Mouse (Mus musculus): ENCODE data around the gene Hhat. TPM values are rescaled to one million over a fixed set of nuclear protein-coding genes. Genes with fewer than 3 reads are reported as not detected.

The Hhat gene
- polyA plus RNA-seq, 1 experiment from 2014 or later: 3.6 TPM

- TF ChIP-seq EP300 (optimal IDR thresholded peaks at IDR 0.05) (no peak), CTCF (IDR thresholded peaks at IDR 0.05; ENCODE audit: low read depth) (no peak)
- H3K4me3 ChIP-seq (ENCODE audit: low read depth, low read length): no peak overlapping the region
- no peak for ATAC-seq (ENCODE audit: low FRiP score, low TSS enrichment)
These were observed 7.8 kb downstream of the Hhat start for GRCm38 (mm10) chr1:192762946-192763933.

GRCm38 (mm10) chr1:192756674-192757073, 14.3 kb downstream of the Hhat start:
- no peak overlapping the region for H3K27ac ChIP-seq (replicated peaks)
- DNase-seq (ENCODE audit: low spot score) (no peak), ATAC-seq (ENCODE audit: low FRiP score, low TSS enrichment) (no peak)
- H3K4me1 ChIP-seq (replicated peaks; ENCODE audit: control insufficient read depth, insufficient read depth): no peaks in the 10 kb centered on the region
- H3K4me2 ChIP-seq (replicated peaks; ENCODE audit: low read depth): no peak overlapping the region
- no peaks in the 10 kb centered on the region for H3K36me3 ChIP-seq (ENCODE audit: control insufficient read depth, insufficient read depth, low read length)
- TF ChIP-seq EP300 (optimal IDR thresholded peaks at IDR 0.05): no peak
- no peak for TF ChIP-seq CTCF (IDR thresholded peaks at IDR 0.05; ENCODE audit: low read depth)
- WGBS: 85% methylated on average over 7 of the region's 7 CpGs
- no peaks in the 10 kb centered on the region for H3K27me3 ChIP-seq (ENCODE audit: control insufficient read depth, insufficient read depth, low read length)
- no peak overlapping the region for H3K9ac ChIP-seq (ENCODE audit: low read length)
- H3K4me3 ChIP-seq (ENCODE audit: low read depth, low read length): no peak overlapping the region
- H3K9me3 ChIP-seq (ENCODE audit: control insufficient read depth, low read length): no peaks in the 10 kb centered on the region

More at GRCm38 (mm10) chr1:192762946-192763933, 7.8 kb downstream of the Hhat start:
- no peaks in the 10 kb centered on the region for H3K9me3 ChIP-seq (ENCODE audit: control insufficient read depth, low read length)
- no peaks in the 10 kb centered on the region for H3K36me3 ChIP-seq (ENCODE audit: control insufficient read depth, insufficient read depth, low read length)
- H3K27me3 ChIP-seq (ENCODE audit: control insufficient read depth, insufficient read depth, low read length): no peaks in the 10 kb centered on the region
- H3K4me2 ChIP-seq (replicated peaks; ENCODE audit: low read depth): no peak overlapping the region
- H3K27ac ChIP-seq (replicated peaks): no peak overlapping the region
- WGBS: 56% methylated on average over 7 of the region's 7 CpGs
- H3K9ac ChIP-seq (ENCODE audit: low read length): no peak overlapping the region
- H3K4me1 ChIP-seq (replicated peaks; ENCODE audit: control insufficient read depth, insufficient read depth): no peaks in the 10 kb centered on the region
- no peak for DNase-seq (ENCODE audit: low spot score)

- no peaks in the 10 kb centered on the region for H3K9me3 ChIP-seq (ENCODE audit: control insufficient read depth, low read length)
- H3K27me3 ChIP-seq (ENCODE audit: control insufficient read depth, insufficient read depth, low read length): no peaks in the 10 kb centered on the region
- H3K36me3 ChIP-seq (ENCODE audit: control insufficient read depth, insufficient read depth, low read length): no peaks in the 10 kb centered on the region
- no peaks in the 10 kb centered on the region for H3K4me1 ChIP-seq (replicated peaks; ENCODE audit: control insufficient read depth, insufficient read depth)
- no peak for DNase-seq (ENCODE audit: low spot score)
- ATAC-seq (ENCODE audit: low FRiP score, low TSS enrichment): no peak
- H3K27ac ChIP-seq (replicated peaks): no peak overlapping the region
- no peak overlapping the region for H3K9ac ChIP-seq (ENCODE audit: low read length)
- TF ChIP-seq CTCF (IDR thresholded peaks at IDR 0.05; ENCODE audit: low read depth) (no peak), EP300 (optimal IDR thresholded peaks at IDR 0.05) (no peak)
- no peak overlapping the region for H3K4me2 ChIP-seq (replicated peaks; ENCODE audit: low read depth)
- WGBS: 65% methylated on average over 13 of the region's 13 CpGs
- no peak overlapping the region for H3K4me3 ChIP-seq (ENCODE audit: low read depth, low read length)
These were observed 15.1 kb downstream of the Hhat start for GRCm38 (mm10) chr1:192755685-192756606.

- Histone ChIP-seq H3K4me3 (ENCODE audit: low read depth, low read length) (no peak overlapping the region), H3K27me3 (ENCODE audit: control insufficient read depth, insufficient read depth, low read length) (no peaks in the 10 kb centered on the region), H3K27ac (replicated peaks) (no peak overlapping the region), H3K4me1 (replicated peaks; ENCODE audit: control insufficient read depth, insufficient read depth) (no peaks in the 10 kb centered on the region), H3K9ac (ENCODE audit: low read length) (no peak overlapping the region), H3K9me3 (ENCODE audit: control insufficient read depth, low read length) (no peaks in the 10 kb centered on the region), H3K36me3 (ENCODE audit: control insufficient read depth, insufficient read depth, low read length) (no peaks in the 10 kb centered on the region), H3K4me2 (replicated peaks; ENCODE audit: low read depth) (no peak overlapping the region)
- ATAC-seq (ENCODE audit: low FRiP score, low TSS enrichment) (no peak), DNase-seq (ENCODE audit: low spot score) (no peak)
- no peak for TF ChIP-seq EP300 (optimal IDR thresholded peaks at IDR 0.05)
- TF ChIP-seq CTCF (IDR thresholded peaks at IDR 0.05; ENCODE audit: low read depth): no peak
- WGBS: 82% methylated on average over 13 of the region's 13 CpGs
These were observed 15.8 kb downstream of the Hhat start for GRCm38 (mm10) chr1:192755246-192755645.

GRCm38 (mm10) chr1:192754268-192754667, 16.8 kb downstream of the Hhat start:
- TF ChIP-seq EP300 (optimal IDR thresholded peaks at IDR 0.05): no peak
- no peak for TF ChIP-seq CTCF (IDR thresholded peaks at IDR 0.05; ENCODE audit: low read depth)
- H3K9ac ChIP-seq (ENCODE audit: low read length): no peak overlapping the region
- ATAC-seq (ENCODE audit: low FRiP score, low TSS enrichment) (no peak), DNase-seq (ENCODE audit: low spot score) (no peak)
- no peak overlapping the region for H3K27ac ChIP-seq (replicated peaks)
- H3K4me2 ChIP-seq (replicated peaks; ENCODE audit: low read depth): no peak overlapping the region
- H3K9me3 ChIP-seq (ENCODE audit: control insufficient read depth, low read length): no peaks in the 10 kb centered on the region
- no peaks in the 10 kb centered on the region for H3K27me3 ChIP-seq (ENCODE audit: control insufficient read depth, insufficient read depth, low read length)
- no peaks in the 10 kb centered on the region for H3K36me3 ChIP-seq (ENCODE audit: control insufficient read depth, insufficient read depth, low read length)
- 77% methylated on average over 4 of the region's 4 CpGs for WGBS
- no peak overlapping the region for H3K4me3 ChIP-seq (ENCODE audit: low read depth, low read length)
- H3K4me1 ChIP-seq (replicated peaks; ENCODE audit: control insufficient read depth, insufficient read depth): no peaks in the 10 kb centered on the region

Data from stomach, postnatal 0 days (tissue).